Mouse (Mus musculus) gastrocnemius, adult 18-20 months (tissue): Measurements from ENCODE around the gene Apba3. TPM values are rescaled to one million over a fixed set of nuclear protein-coding genes. Genes with fewer than 3 reads are reported as not detected.

Experiments used
- DNase-seq: peaks from one replicate; pipeline ENCODE4 v3.0.0; 2021; ENCODE audit warnings: low spot score
- microRNA-seq: library from miRNA; unstranded; fragments of <30 nt; microRNA quantifications from one replicate; pipeline ENCODE4 v1.2.0, GENCODE M21; 2021
- total RNA-seq, 2 experiments: library from RNA; stranded (reverse); gene quantifications; 2 replicates each; pipeline ENCODE4 v1.2.3; 2021

Apba3 gene
- total RNA-seq, 2 experiments from 2014 or later = 102 to 105 TPM

GRCm38 (mm10) chr10:81306173-81306668, 39.5 kb downstream of the Apba3 start:
- no peak for DNase-seq

GRCm38 (mm10) chr10:81306837-81307682, 40.3 kb downstream of the Apba3 start:
- DNase-seq = no peak

GRCm38 (mm10) chr10:81309571-81309970, 42.8 kb downstream of the Apba3 start:
- DNase-seq = no peak

GRCm38 (mm10) chr10:81313581-81313980, 46.8 kb downstream of the Apba3 start:
- DNase-seq = no peak

- DNase-seq = no peak
Measured at GRCm38 (mm10) chr10:81314201-81314600, 47.4 kb downstream of the Apba3 start.

- DNase-seq = no peak
Measured at GRCm38 (mm10) chr10:81315587-81315986, 48.8 kb downstream of the Apba3 start.

- DNase-seq = no peak
Measured at GRCm38 (mm10) chr10:81316338-81317060, 49.7 kb downstream of the Apba3 start.

GRCm38 (mm10) chr10:81317273-81317672, 50.5 kb downstream of the Apba3 start:
- no peak for DNase-seq

- peak; percentile 54 for DNase-seq
Measured at GRCm38 (mm10) chr10:81318589-81319329, 52.0 kb downstream of the Apba3 start.

GRCm38 (mm10) chr10:81319330-81319699, 52.6 kb downstream of the Apba3 start:
- DNase-seq = no peak

GRCm38 (mm10) chr10:81319741-81320549, 53.2 kb downstream of the Apba3 start:
- peak; percentile 26 for DNase-seq

- peak; percentile 100 for DNase-seq
Measured at GRCm38 (mm10) chr10:81320550-81321347, 54.0 kb downstream of the Apba3 start, which contains the start of gene Cactin. Gene Cactin (plus strand): TSS chr10:81321103.

- no peak for DNase-seq
Measured at GRCm38 (mm10) chr10:81321436-81321835, 54.7 kb downstream of the Apba3 start.

GRCm38 (mm10) chr10:81322444-81322843, 55.7 kb downstream of the Apba3 start:
- DNase-seq = no peak

Small RNAs within 50 kb of the gene (microRNA-seq; reads per million reads assigned to microRNA genes)
- 34.1 reads per million, percentile 45 among the genes with 10 or more reads in this experiment for gene Mir3057

Other genes with a start within 250 kb of the Apba3 start
- gene Diras1, start 241.3 kb upstream of the Apba3 start, total RNA-seq = under 1 TPM in 1 of 2 experiments, not detected in 1; 0.07 TPM
- 10 to 100 TPM; 13.7 TPM for gene Slc39a3, start 229.5 kb upstream of the Apba3 start, total RNA-seq
- 100 to 1,000 TPM; 101 to 103 TPM for gene Sgta, start 206.8 kb upstream of the Apba3 start, total RNA-seq
- 10 to 100 TPM; 21.1 to 26.0 TPM for gene Thop1, start 196.9 kb upstream of the Apba3 start, total RNA-seq
- under 1 TPM in 1 of 2 experiments, not detected in 1; 0.09 TPM for gene Creb3l3, start 168.1 kb upstream of the Apba3 start, total RNA-seq
- gene Map2k2, start 161.0 kb upstream of the Apba3 start, total RNA-seq = 100 to 1,000 TPM; 173 to 189 TPM
- gene Zbtb7a, start 131.7 kb upstream of the Apba3 start, total RNA-seq = 10 to 100 TPM; 22.1 to 24.5 TPM
- gene Pias4, start 99.0 kb upstream of the Apba3 start, total RNA-seq = 10 to 100 TPM; 15.3 to 17.1 TPM
- 1,000 to 10,000 TPM; 1,320 to 1,335 TPM for gene Eef2, start 90.3 kb upstream of the Apba3 start, total RNA-seq
- 10 to 100 TPM; 25.5 to 28.4 TPM for gene Dapk3, start 84.0 kb upstream of the Apba3 start, total RNA-seq
- not detected for gene 4930442H23Rik, start 83.1 kb upstream of the Apba3 start, total RNA-seq
- 100 to 1,000 TPM in 1 of 2 experiments, 10 to 100 TPM in 1; 59.9 to 118 TPM for gene Nmrk2, start 64.9 kb upstream of the Apba3 start, total RNA-seq
- not detected for gene Atcay, start 36.1 kb upstream of the Apba3 start, total RNA-seq
- 1 to 10 TPM; 1.9 to 2.7 TPM for gene Zfr2, start 33.8 kb upstream of the Apba3 start, total RNA-seq
- gene Matk, start 14.0 kb upstream of the Apba3 start, total RNA-seq = not detected
- gene Mrpl54, start within 50 bp of the Apba3 start, total RNA-seq = 100 to 1,000 TPM; 106 to 116 TPM
- not detected for gene Tjp3, start 24.6 kb downstream of the Apba3 start, total RNA-seq
- gene Pip5k1c, start 26.0 kb downstream of the Apba3 start, total RNA-seq = 10 to 100 TPM; 19.7 to 20.4 TPM
- gene Cactin, start 54.1 kb downstream of the Apba3 start, total RNA-seq = 10 to 100 TPM; 10.1 to 10.9 TPM
- gene Tbxa2r, start 61.8 kb downstream of the Apba3 start, total RNA-seq = under 1 TPM; 0.16 to 0.55 TPM
- 1 to 10 TPM in 1 of 2 experiments, under 1 TPM in 1; 0.39 to 1.4 TPM for gene Gipc3, start 76.3 kb downstream of the Apba3 start, total RNA-seq
- gene Hmg20b, start 83.5 kb downstream of the Apba3 start, total RNA-seq = 10 to 100 TPM; 14.7 to 19.6 TPM
- gene Mfsd12, start 90.5 kb downstream of the Apba3 start, total RNA-seq = 1 to 10 TPM; 2.3 to 2.8 TPM
- gene 4930404N11Rik, start 98.9 kb downstream of the Apba3 start, total RNA-seq = under 1 TPM; 0.23 to 0.66 TPM
- 10 to 100 TPM; 15.3 to 15.4 TPM for gene Fzr1, start 111.6 kb downstream of the Apba3 start, total RNA-seq
- 10 to 100 TPM; 41.1 to 44.1 TPM for gene Dohh, start 117.5 kb downstream of the Apba3 start, total RNA-seq
- under 1 TPM; 0.57 to 0.97 TPM for gene Gm48551, start 117.5 kb downstream of the Apba3 start, total RNA-seq
- gene Gm48552, start 122.0 kb downstream of the Apba3 start, total RNA-seq = under 1 TPM in 1 of 2 experiments, not detected in 1; 0.34 TPM
- gene Smim24, start 126.1 kb downstream of the Apba3 start, total RNA-seq = not detected
- gene Nfic, start 188.7 kb downstream of the Apba3 start, total RNA-seq = 100 to 1,000 TPM; 232 to 244 TPM
- under 1 TPM; 0.05 to 0.07 TPM for gene Celf5, start 215.7 kb downstream of the Apba3 start, total RNA-seq
- gene Ncln, start 229.4 kb downstream of the Apba3 start, total RNA-seq = 10 to 100 TPM; 41.0 to 45.8 TPM
- under 1 TPM; 0.71 to 0.78 TPM for gene S1pr4, start 233.2 kb downstream of the Apba3 start, total RNA-seq